Mouse (Mus musculus) neural tube, embryonic 11.5 days (tissue): ENCODE data around the gene Atxn1. TPM values are rescaled to one million over a fixed set of nuclear protein-coding genes. Genes with fewer than 3 reads are reported as not detected.

Source experiments
- ATAC-seq: fragments of 200-750 bp; cut with Nextera tagmentation; 2 replicates; pipeline ENCODE4 v1.8.0; 2017; ENCODE audit warnings: moderate number of reproducible peaks, mild to moderate bottlenecking, moderate TSS enrichment, moderate library complexity; ENCODE audit not compliant: insufficient read depth, low FRiP score, low TSS enrichment
- DNase-seq: peaks from one replicate; pipeline ENCODE4 v3.0.0-alpha.2; 2015; ENCODE audit warnings: low spot score
- H3K27ac ChIP-seq: fragments of 300-500 bp; sonication (generic); 2 replicates; pipeline ENCODE4 v1.5.1; 2014; ENCODE audit warnings: low read depth, mild to moderate bottlenecking, low read length
- H3K27me3 ChIP-seq: fragments of 300-500 bp; sonication (generic); 2 replicates; pipeline ENCODE4 v1.6.1; 2014; ENCODE audit warnings: mild to moderate bottlenecking, low read length, mixed read lengths; ENCODE audit not compliant: control insufficient read depth, insufficient read depth
- H3K36me3 ChIP-seq: fragments of 300-500 bp; sonication (generic); 2 replicates; pipeline ENCODE4 v1.6.1; 2014; ENCODE audit warnings: mild to moderate bottlenecking, low read length, moderate library complexity, mixed read lengths; ENCODE audit not compliant: control insufficient read depth, insufficient read depth
- H3K4me1 ChIP-seq: fragments of 300-500 bp; sonication (generic); 2 replicates; pipeline ENCODE4 v1.6.1; 2014; ENCODE audit warnings: low read length, mixed read lengths; ENCODE audit not compliant: control insufficient read depth, insufficient read depth
- H3K4me2 ChIP-seq: fragments of 300-500 bp; sonication (generic); 2 replicates; pipeline ENCODE4 v1.6.1; 2014; ENCODE audit warnings: low read depth, mild to moderate bottlenecking, moderate library complexity
- H3K4me3 ChIP-seq: fragments of 300-500 bp; sonication (generic); 2 replicates; pipeline ENCODE4 v1.5.1; 2014; ENCODE audit warnings: low read depth, low read length
- H3K9ac ChIP-seq: fragments of 300-500 bp; sonication (generic); 2 replicates; pipeline ENCODE4 v1.6.1; 2014; ENCODE audit warnings: mild to moderate bottlenecking, low read length
- H3K9me3 ChIP-seq: fragments of 300-500 bp; sonication (generic); 2 replicates; pipeline ENCODE4 v1.6.1; 2016; ENCODE audit warnings: low read length; ENCODE audit not compliant: control insufficient read depth
- WGBS: fragments of 180-500 bp; shearing (Covaris S2); extraction: QIAGEN DNeasy Blood & Tissue Kit; methylation state at CpG from one replicate; pipeline ENCODE4 v1.1.7; 2014; 5-methylcytosine and 5-hydroxymethylcytosine counted together
- polyA plus RNA-seq: library from polyadenylated mRNA; unstranded; fragments of >200 nt; fragmentation: Nextera tagmentation; extraction: Ambion mirVana; gene quantifications from 2 replicates; pipeline ENCODE4 v1.2.1, GENCODE M21; 2014

Atxn1 gene
- polyA plus RNA-seq, 1 experiment from 2014 or later, result 1.1 TPM

DNA sequence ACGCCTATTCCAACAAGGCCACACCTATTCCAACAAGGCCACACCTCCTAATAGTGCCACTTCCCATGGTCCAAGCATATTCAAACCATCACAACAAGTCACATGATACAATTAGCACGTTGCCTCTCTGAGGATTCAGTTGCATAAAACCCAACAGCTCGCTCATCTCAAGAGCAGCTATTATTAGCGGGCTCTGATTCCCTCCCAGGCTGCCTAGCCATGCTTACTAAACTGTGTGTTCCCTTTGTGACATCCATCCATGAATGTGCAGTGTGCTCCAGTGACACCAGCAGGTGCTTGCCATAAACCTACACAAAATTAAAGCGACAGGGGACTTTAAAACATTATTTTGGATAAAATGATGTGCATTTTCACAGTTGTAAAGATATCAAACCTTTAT is 25.7 kb upstream of the Atxn1 start:
- no peak overlapping the region for H3K9ac ChIP-seq
- H3K36me3 ChIP-seq, result no peaks in the 10 kb centered on the region
- 89% methylated on average over 5 of the region's 5 CpGs for WGBS
- H3K27ac ChIP-seq, result no peak overlapping the region
- no peak overlapping the region for H3K4me2 ChIP-seq
- H3K9me3 ChIP-seq, result no peaks in the 10 kb centered on the region
- no peak overlapping the region for H3K4me3 ChIP-seq
- no peak for DNase-seq
- no peaks in the 10 kb centered on the region for H3K27me3 ChIP-seq
- no peak for ATAC-seq
- no peaks in the 10 kb centered on the region for H3K4me1 ChIP-seq

DNA sequence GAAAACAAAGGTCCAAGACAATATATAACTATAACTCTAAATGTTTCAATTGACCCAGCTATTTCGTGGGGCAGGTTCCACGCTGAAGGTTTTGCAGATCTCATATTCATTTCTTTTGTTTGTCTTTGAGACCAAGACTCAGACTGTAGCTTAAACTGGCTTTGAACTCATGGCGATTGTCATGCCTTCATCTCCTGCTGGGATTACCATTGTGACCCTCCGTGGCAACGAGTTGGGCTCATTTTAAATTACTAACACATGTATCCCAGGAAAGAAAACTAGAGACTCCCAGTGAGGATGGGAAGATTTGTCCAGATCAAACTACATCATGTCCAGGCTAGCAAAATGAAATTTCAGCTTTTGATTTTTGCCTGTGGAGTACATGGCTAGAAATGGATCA is 14.4 kb upstream of the Atxn1 start:
- Histone ChIP-seq H3K9ac (no peak overlapping the region), H3K27me3 (no peaks in the 10 kb centered on the region), H3K36me3 (no peaks in the 10 kb centered on the region), H3K4me2 (no peak overlapping the region), H3K4me1 (no peaks in the 10 kb centered on the region), H3K4me3 (no peak overlapping the region), H3K9me3 (no peaks in the 10 kb centered on the region), H3K27ac (no peak overlapping the region)
- DNase-seq, result no peak
- WGBS, result 36% methylated on average over 5 of the region's 5 CpGs
- ATAC-seq, result no peak

DNA sequence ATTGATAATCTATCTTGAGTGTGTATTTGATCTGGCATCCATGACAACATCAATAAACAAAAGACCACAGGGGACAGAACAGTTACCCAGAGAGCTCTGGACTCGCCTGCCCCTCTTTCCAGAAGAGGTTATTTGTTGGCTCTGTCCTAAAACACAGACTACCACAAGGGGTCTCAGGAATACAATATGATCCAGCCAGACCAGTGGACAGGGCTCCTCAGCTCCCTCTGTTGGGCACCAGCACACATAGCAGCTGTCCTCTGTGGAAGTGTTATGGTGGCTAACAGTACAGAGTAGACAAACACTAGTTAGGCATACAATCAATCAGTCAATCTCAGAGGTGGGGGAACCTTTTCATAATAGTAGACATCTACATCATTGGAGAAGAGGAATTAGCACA is 12.1 kb upstream of the Atxn1 start:
- H3K9ac ChIP-seq, result no peak overlapping the region
- H3K36me3 ChIP-seq, result no peaks in the 10 kb centered on the region
- WGBS, result 26% methylated on average over 1 of the region's 1 CpGs

DNA sequence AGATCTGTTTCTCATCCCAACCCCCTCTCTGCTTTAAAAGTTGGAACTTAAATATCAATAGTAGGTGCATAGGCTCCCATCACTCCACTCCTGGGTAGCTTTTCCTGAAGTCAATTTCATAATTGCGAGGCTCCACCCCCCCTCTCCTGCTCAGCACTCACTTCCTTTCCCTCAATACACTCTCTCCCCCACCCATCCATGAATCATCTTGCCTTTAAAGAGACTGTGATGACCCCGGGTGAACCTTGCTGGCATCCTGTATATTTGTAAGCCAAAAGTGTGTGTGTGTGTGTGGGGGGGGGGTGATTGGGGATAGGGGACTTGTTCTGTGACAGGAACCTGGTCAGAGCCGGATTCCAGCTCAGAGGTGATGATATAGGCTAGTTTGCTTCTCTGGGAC is 9.8 kb upstream of the Atxn1 start:
- Histone ChIP-seq H3K4me2 (no peak overlapping the region), H3K9ac (no peak overlapping the region), H3K4me1 (no peaks in the 10 kb centered on the region), H3K36me3 (no peaks in the 10 kb centered on the region), H3K4me3 (no peak overlapping the region), H3K27ac (no peak overlapping the region), H3K27me3 (no peaks in the 10 kb centered on the region), H3K9me3 (no peaks in the 10 kb centered on the region)
- ATAC-seq (no peak), DNase-seq (no peak)
- WGBS, result 66% methylated on average over 3 of the region's 3 CpGs

More for the DNA sequence above, 12.1 kb upstream of the Atxn1 start:
- ATAC-seq (no peak), DNase-seq (peak; percentile 60)
- no peaks in the 10 kb centered on the region for H3K9me3 ChIP-seq
- no peaks in the 10 kb centered on the region for H3K4me1 ChIP-seq
- H3K27ac ChIP-seq, result no peak overlapping the region
- no peak overlapping the region for H3K4me3 ChIP-seq
- no peak overlapping the region for H3K4me2 ChIP-seq
- H3K27me3 ChIP-seq, result no peaks in the 10 kb centered on the region

- Histone ChIP-seq H3K36me3 (no peaks in the 10 kb centered on the region), H3K27me3 (no peaks in the 10 kb centered on the region), H3K4me3 (no peak overlapping the region), H3K4me2 (no peak overlapping the region), H3K9me3 (no peaks in the 10 kb centered on the region), H3K4me1 (no peaks in the 10 kb centered on the region), H3K9ac (no peak overlapping the region), H3K27ac (no peak overlapping the region)
- WGBS, result 50% methylated on average over 7 of the region's 7 CpGs
- DNase-seq (no peak), ATAC-seq (no peak)
Measured at GRCm38 (mm10) chr13:45973972-45974490, 9.2 kb upstream of the Atxn1 start.

DNA sequence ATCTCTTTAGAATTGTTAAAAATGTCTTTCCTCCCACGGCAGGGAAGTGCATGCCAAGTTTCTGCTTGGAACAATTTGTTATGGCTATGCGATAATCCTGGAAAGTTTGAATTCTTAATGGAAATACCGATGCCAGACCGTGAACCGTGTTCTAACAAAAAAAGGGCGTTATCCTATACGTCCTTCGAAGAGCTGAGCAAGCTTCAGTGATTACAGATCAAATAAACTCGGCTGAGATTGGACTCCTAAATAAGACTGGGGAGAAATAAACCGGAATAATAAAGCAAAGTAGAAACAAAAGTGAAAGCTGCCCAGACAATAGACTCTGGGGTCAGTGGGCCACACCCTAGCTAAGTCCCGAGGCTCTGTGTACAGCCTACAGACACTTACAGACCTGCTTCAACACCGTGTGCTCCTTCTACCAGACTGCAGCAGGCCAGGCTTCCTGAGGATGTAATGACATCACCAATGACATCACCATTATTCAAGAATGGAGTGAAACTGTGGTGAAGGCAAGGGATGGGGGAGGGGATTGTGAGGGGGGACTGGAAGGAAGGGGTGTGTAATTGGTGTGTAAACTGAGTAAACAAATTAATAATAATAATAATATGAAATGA is 6.2 kb upstream of the Atxn1 start:
- WGBS, result 72% methylated on average over 12 of the region's 12 CpGs
- Histone ChIP-seq H3K4me1 (0 out of 2 replicates have a peak, but pooled peaks cover 3% of the 10 kb centered on the region), H3K36me3 (no peaks in the 10 kb centered on the region)

GRCm38 (mm10) chr13:45968206-45968605 is 3.4 kb upstream of the Atxn1 start:
- H3K4me3 ChIP-seq, result no peak overlapping the region
- H3K9ac ChIP-seq, result no peak overlapping the region
- H3K9me3 ChIP-seq, result no peaks in the 10 kb centered on the region
- no peaks in the 10 kb centered on the region for H3K36me3 ChIP-seq
- no peak overlapping the region for H3K27ac ChIP-seq
- no peaks in the 10 kb centered on the region for H3K27me3 ChIP-seq
- 66% methylated on average over 4 of the region's 4 CpGs for WGBS
- ATAC-seq (no peak), DNase-seq (no peak)
- H3K4me1 ChIP-seq, result 0 out of 2 replicates have a peak, but pooled peaks cover 3% of the 10 kb centered on the region
- H3K4me2 ChIP-seq, result no peak overlapping the region

More for the DNA sequence above, 6.2 kb upstream of the Atxn1 start:
- H3K9me3 ChIP-seq, result no peaks in the 10 kb centered on the region
- H3K4me2 ChIP-seq, result no peak overlapping the region
- no peak overlapping the region for H3K27ac ChIP-seq
- no peaks in the 10 kb centered on the region for H3K27me3 ChIP-seq
- DNase-seq (no peak), ATAC-seq (no peak)
- H3K4me3 ChIP-seq, result no peak overlapping the region
- H3K9ac ChIP-seq, result no peak overlapping the region

- DNase-seq (no peak), ATAC-seq (no peak)
- Histone ChIP-seq H3K36me3 (no peaks in the 10 kb centered on the region), H3K27me3 (no peaks in the 10 kb centered on the region), H3K4me1 (peaks cover 5% of the 10 kb centered on the region; the same call in 1 of the 2 replicates), H3K27ac (no peak overlapping the region), H3K9me3 (no peaks in the 10 kb centered on the region), H3K9ac (no peak overlapping the region), H3K4me3 (no peak overlapping the region), H3K4me2 (no peak overlapping the region)
- WGBS, result 73% methylated on average over 3 of the region's 3 CpGs
Measured at GRCm38 (mm10) chr13:45967371-45967770, 2.6 kb upstream of the Atxn1 start.

DNA sequence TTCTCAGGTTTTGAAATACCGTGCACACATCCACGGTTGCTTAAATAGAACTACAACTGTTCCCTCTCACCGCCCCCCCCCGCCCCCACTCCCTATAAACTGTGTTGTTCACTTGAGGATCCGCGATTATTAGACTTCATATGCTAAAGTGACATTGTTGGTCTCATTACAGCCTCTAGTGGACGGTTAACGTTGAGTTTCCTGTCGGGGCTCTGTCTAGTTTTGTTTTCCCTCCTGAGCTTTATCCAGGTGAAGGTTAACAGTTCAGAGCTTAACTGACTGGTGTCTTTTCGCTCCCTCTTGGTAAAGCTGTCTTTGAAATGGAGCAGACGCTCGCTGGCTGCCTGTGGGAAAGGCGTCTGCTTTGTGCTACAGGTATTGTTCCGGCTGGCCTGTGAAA is 1.8 kb upstream of the Atxn1 start:
- H3K4me2 ChIP-seq, result peak overlapping the region; percentile 80
- peaks cover 5% of the 10 kb centered on the region; the same call in 1 of the 2 replicates for H3K4me1 ChIP-seq
- H3K27me3 ChIP-seq, result 0 out of 2 replicates have a peak, but pooled peaks cover 2% of the 10 kb centered on the region
- H3K27ac ChIP-seq, result no peak overlapping the region
- H3K4me3 ChIP-seq, result no peak overlapping the region
- WGBS, result 4% methylated on average over 14 of the region's 14 CpGs
- DNase-seq (peak; percentile 31), ATAC-seq (no peak)
- H3K36me3 ChIP-seq, result no peaks in the 10 kb centered on the region
- no peak overlapping the region for H3K9ac ChIP-seq
- H3K9me3 ChIP-seq, result no peaks in the 10 kb centered on the region
